Mouse (Mus musculus) urinary bladder, postnatal 14 days (tissue): Measurements from ENCODE around the gene Taf1c.
A peak's percentile ranks its signal among the peaks of the same experiment; 100 is the strongest.

Experiments
- DNase-seq: peaks from one replicate; pipeline ENCODE4 v3.0.0; 2021; ENCODE audit warnings: low spot score

The Taf1c gene

GRCm38 (mm10) chr8:119623061-119623460 is 18.0 kb upstream of the Taf1c start:
- DNase-seq: no peak

GRCm38 (mm10) chr8:119622555-119622954 is 17.5 kb upstream of the Taf1c start:
- DNase-seq: no peak

GRCm38 (mm10) chr8:119620848-119621465 is 15.9 kb upstream of the Taf1c start:
- DNase-seq: no peak

GRCm38 (mm10) chr8:119620116-119620840 is 15.3 kb upstream of the Taf1c start:
- DNase-seq: no peak

GRCm38 (mm10) chr8:119618887-119619286 is 13.9 kb upstream of the Taf1c start:
- no peak for DNase-seq

- no peak for DNase-seq
These were observed 12.6 kb upstream of the Taf1c start for GRCm38 (mm10) chr8:119617586-119617985.

- DNase-seq: no peak
These were observed 11.8 kb upstream of the Taf1c start for GRCm38 (mm10) chr8:119616811-119617210.

GRCm38 (mm10) chr8:119616358-119616757 is 11.3 kb upstream of the Taf1c start:
- DNase-seq: no peak

- no peak for DNase-seq
These were observed 10.1 kb upstream of the Taf1c start for GRCm38 (mm10) chr8:119615096-119615495.

GRCm38 (mm10) chr8:119612471-119612870 is 7.4 kb upstream of the Taf1c start, which contains the start of gene Adad2:
Gene Adad2, plus strand, starts transcription at chr8:119612747.
- no peak for DNase-seq

GRCm38 (mm10) chr8:119606224-119606623 is 1.2 kb upstream of the Taf1c start:
- no peak for DNase-seq

- no peak for DNase-seq
These were observed 621 bp downstream of the Taf1c start for GRCm38 (mm10) chr8:119604398-119604803.

GRCm38 (mm10) chr8:119603771-119604170 is 1.3 kb downstream of the Taf1c start:
- DNase-seq: no peak

- DNase-seq: no peak
These were observed 13.6 kb downstream of the Taf1c start for GRCm38 (mm10) chr8:119591456-119591855.

GRCm38 (mm10) chr8:119590348-119590747 is 14.7 kb downstream of the Taf1c start:
- no peak for DNase-seq

- DNase-seq: no peak
These were observed 16.2 kb downstream of the Taf1c start for GRCm38 (mm10) chr8:119588844-119589243.

GRCm38 (mm10) chr8:119588321-119588720 is 16.7 kb downstream of the Taf1c start:
- DNase-seq: no peak

- DNase-seq: no peak
These were observed 19.1 kb downstream of the Taf1c start for GRCm38 (mm10) chr8:119585901-119586300.

- DNase-seq: no peak
These were observed 24.4 kb downstream of the Taf1c start for GRCm38 (mm10) chr8:119580441-119581161.

GRCm38 (mm10) chr8:119579096-119579495 is 25.9 kb downstream of the Taf1c start:
- DNase-seq: no peak

- DNase-seq: no peak
These were observed 29.7 kb downstream of the Taf1c start for GRCm38 (mm10) chr8:119575366-119575726.

- peak; percentile 97 for DNase-seq
These were observed 30.3 kb downstream of the Taf1c start, which contains the start of the genes Hsdl1 and Dnaaf1 for GRCm38 (mm10) chr8:119574437-119575365. Gene Hsdl1, minus strand, starts transcription at chr8:119575183. Gene Dnaaf1, plus strand, starts transcription at chr8:119575235.
